Comparison of ENCODE assay signal across 25 mouse cellular contexts in the genomic region with DNA sequence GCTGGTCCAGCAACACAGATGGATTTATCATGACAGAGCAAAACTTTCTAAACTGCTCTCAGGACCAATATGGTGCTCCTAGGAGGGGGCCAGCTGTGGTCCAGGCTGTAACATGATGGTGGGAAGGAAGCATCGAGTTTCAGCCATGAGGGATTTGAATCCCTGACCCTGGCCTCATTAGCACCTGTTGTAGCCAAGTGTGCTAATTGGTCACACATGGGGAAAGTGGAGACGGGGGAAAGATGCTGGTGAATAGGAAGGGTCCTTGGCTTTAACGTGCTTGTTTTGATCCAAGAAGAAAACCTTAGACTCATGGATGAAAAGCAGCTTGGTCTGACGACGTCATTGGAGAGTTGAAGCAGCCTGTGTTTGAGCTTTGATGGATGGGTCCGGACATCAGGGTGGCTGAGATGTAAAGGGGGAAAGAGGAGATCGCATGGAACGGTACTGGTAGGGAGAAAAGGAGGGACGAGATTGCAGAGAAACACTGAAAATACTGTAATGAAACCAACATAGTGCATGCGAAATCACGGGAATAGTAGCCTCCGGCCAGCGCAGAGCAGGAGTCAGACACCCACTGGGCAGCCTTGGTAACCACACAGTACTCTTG.
A peak's percentile ranks its signal among the peaks of the same experiment; 100 is the strongest.
DNase-seq lines count a peak whose midpoint lies in the region; ATAC-seq lines count a peak whose summit lies in the region.
"Had no signal": no experiment of that assay in that cellular context is flagged by ENCODE, and none has a peak within 500 bp of the region (broad histone marks: within the 10 kb centered on the region; RNA-seq: fewer than 3 reads in every experiment).

No protein-coding gene starts in this region.

- no peak for ATAC-seq in forebrain, embryonic 11.5 days (replicated peaks; ENCODE audit: low FRiP score)
- no peak for ATAC-seq in forebrain, embryonic 16.5 days
- peak; percentile 60; the same call in 1 of the 2 replicates for ATAC-seq in embryonic facial prominence, embryonic 15.5 days (ENCODE audit: insufficient number of reproducible peaks, low FRiP score, low TSS enrichment, low read depth)
- peak; percentile 44; the same call in 1 of the 2 replicates for ATAC-seq in limb, embryonic 13.5 days (ENCODE audit: low FRiP score, low read depth)
- ATAC-seq: forebrain, postnatal 0 days; liver, embryonic 12.5 days; midbrain, embryonic 16.5 days had no signal

- 69% methylated on average over 13 of the region's 13 CpGs for WGBS in forebrain, embryonic 11.5 days
- 47% methylated on average over 13 of the region's 13 CpGs for WGBS in forebrain, embryonic 16.5 days
- 51% methylated on average over 13 of the region's 13 CpGs for WGBS in embryonic facial prominence, embryonic 15.5 days
- WGBS in limb, embryonic 13.5 days: 43% methylated on average over 13 of the region's 13 CpGs

- no peak overlapping the region for H3K4me2 ChIP-seq in forebrain, embryonic 11.5 days (ENCODE audit: low read depth, low read length, severe bottlenecking)
- H3K4me2 ChIP-seq in forebrain, embryonic 16.5 days (ENCODE audit: low read length): no peak overlapping the region
- H3K4me2 ChIP-seq in embryonic facial prominence, embryonic 15.5 days (replicated peaks): no peak overlapping the region
- H3K4me2 ChIP-seq in limb, embryonic 13.5 days (replicated peaks): no peak overlapping the region
- H3K4me2 ChIP-seq: liver, embryonic 12.5 days; lung, embryonic 14.5 days; neural tube, embryonic 13.5 days; stomach, embryonic 15.5 days had no signal

- DNase-seq in forebrain, embryonic 11.5 days (ENCODE audit: low spot score): peak; percentile 53
- peak; percentile 66 for DNase-seq in embryo, embryonic 10.5 days (ENCODE audit: low spot score)
- no peak for DNase-seq in layer of hippocampus, adult 8-10 months (ENCODE audit: low spot score in 2 of 2)
- DNase-seq in right cerebral cortex, postnatal 10 days (ENCODE audit: low spot score in 2 of 2): no peak
- DNase-seq: adrenal gland, postnatal 14 days; cerebellum, adult 8-10 months; forebrain, postnatal 0 days; gastrocnemius, postnatal 36 days; heart, postnatal 4 days; kidney, adult 11 months; kidney, postnatal 4 days; lung, embryonic 14.5 days; lung, postnatal 36 days; retina, postnatal 1 day; right cerebral cortex, postnatal 4 days; thymus, postnatal 36 days had no signal

- no peaks in the 10 kb centered on the region for H3K9me3 ChIP-seq in forebrain, embryonic 11.5 days (ENCODE audit: control insufficient read depth, low read length)
- 0 out of 2 replicates have a peak, but pooled peaks cover 2% of the 10 kb centered on the region for H3K9me3 ChIP-seq in forebrain, embryonic 16.5 days (ENCODE audit: control insufficient read depth, low read length)
- no peaks in the 10 kb centered on the region for H3K9me3 ChIP-seq in embryonic facial prominence, embryonic 15.5 days (replicated peaks)
- H3K9me3 ChIP-seq in limb, embryonic 13.5 days: no peaks in the 10 kb centered on the region
- H3K9me3 ChIP-seq: neural tube, embryonic 13.5 days; stomach, embryonic 15.5 days had no signal

- no peaks in the 10 kb centered on the region for H3K36me3 ChIP-seq in forebrain, embryonic 11.5 days (ENCODE audit: control insufficient read depth, insufficient read depth, low read length)
- no peaks in the 10 kb centered on the region for H3K36me3 ChIP-seq in forebrain, embryonic 16.5 days (ENCODE audit: control insufficient read depth, insufficient read depth)
- H3K36me3 ChIP-seq in embryonic facial prominence, embryonic 15.5 days: no peaks in the 10 kb centered on the region
- no peaks in the 10 kb centered on the region for H3K36me3 ChIP-seq in limb, embryonic 13.5 days
- H3K36me3 ChIP-seq: liver, embryonic 12.5 days; neural tube, embryonic 13.5 days; stomach, embryonic 15.5 days had no signal

- no peaks in the 10 kb centered on the region; the same call in 1 of the 2 replicates for H3K4me1 ChIP-seq in forebrain, embryonic 11.5 days (replicated peaks; ENCODE audit: control insufficient read depth, insufficient read depth, low read length)
- no peaks in the 10 kb centered on the region for H3K4me1 ChIP-seq in forebrain, embryonic 16.5 days (replicated peaks; ENCODE audit: control insufficient read depth, insufficient read depth, low read length)
- H3K4me1 ChIP-seq in embryonic facial prominence, embryonic 15.5 days: no peaks in the 10 kb centered on the region
- peaks cover 6% of the 10 kb centered on the region; the same call in 1 of the 2 replicates for H3K4me1 ChIP-seq in limb, embryonic 13.5 days
- H3K4me1 ChIP-seq: liver, embryonic 12.5 days; neural tube, embryonic 13.5 days; stomach, embryonic 15.5 days had no signal

- no peak overlapping the region for H3K4me3 ChIP-seq in forebrain, embryonic 11.5 days (ENCODE audit: low read depth, low read length)
- no peak overlapping the region for H3K4me3 ChIP-seq in forebrain, embryonic 16.5 days (replicated peaks; ENCODE audit: low read length)
- no peak overlapping the region for H3K4me3 ChIP-seq in embryonic facial prominence, embryonic 15.5 days (replicated peaks)
- no peak overlapping the region for H3K4me3 ChIP-seq in limb, embryonic 13.5 days
- H3K4me3 ChIP-seq: left cerebral cortex, adult 2 months; liver, embryonic 12.5 days; myocyte; neural tube, embryonic 13.5 days; stomach, embryonic 15.5 days had no signal

- no peak overlapping the region for H3K9ac ChIP-seq in forebrain, embryonic 11.5 days (ENCODE audit: low read length)
- H3K9ac ChIP-seq in forebrain, embryonic 16.5 days (replicated peaks; ENCODE audit: low read depth, low read length): no peak overlapping the region
- no peak overlapping the region for H3K9ac ChIP-seq in embryonic facial prominence, embryonic 15.5 days
- no peak overlapping the region for H3K9ac ChIP-seq in limb, embryonic 13.5 days
- H3K9ac ChIP-seq: forebrain, postnatal 0 days; liver, embryonic 12.5 days; lung, embryonic 14.5 days; neural tube, embryonic 13.5 days; stomach, embryonic 15.5 days had no signal

- H3K27me3 ChIP-seq in forebrain, embryonic 11.5 days (ENCODE audit: control insufficient read depth, insufficient read depth, low read length): no peaks in the 10 kb centered on the region
- no peaks in the 10 kb centered on the region for H3K27me3 ChIP-seq in forebrain, embryonic 16.5 days (replicated peaks; ENCODE audit: control insufficient read depth, insufficient read depth, low read length)
- H3K27me3 ChIP-seq in embryonic facial prominence, embryonic 15.5 days: no peaks in the 10 kb centered on the region
- H3K27me3 ChIP-seq in limb, embryonic 13.5 days: no peaks in the 10 kb centered on the region
- H3K27me3 ChIP-seq: liver, embryonic 12.5 days; neural tube, embryonic 13.5 days; stomach, embryonic 15.5 days had no signal

- H3K27ac ChIP-seq in forebrain, embryonic 11.5 days (ENCODE audit: low read depth, low read length): no peak overlapping the region
- H3K27ac ChIP-seq in forebrain, embryonic 16.5 days (ENCODE audit: low read length): no peak overlapping the region
- H3K27ac ChIP-seq in embryonic facial prominence, embryonic 15.5 days (replicated peaks): no peak overlapping the region
- H3K27ac ChIP-seq in limb, embryonic 13.5 days: no peak overlapping the region
- H3K27ac ChIP-seq: left cerebral cortex, adult 2 months; liver, embryonic 12.5 days; neural tube, embryonic 13.5 days; stomach, embryonic 15.5 days had no signal

Comparison
In these comparisons a context has a peak if more than half of its experiments do, and no peak if none do; other contexts are left out.
1. ATAC-seq: peak in embryonic facial prominence, embryonic 15.5 days (single experiment) and limb, embryonic 13.5 days (single experiment); none in forebrain, embryonic 11.5 days (single experiment) and forebrain, embryonic 16.5 days (single experiment).
2. DNase-seq: peak in forebrain, embryonic 11.5 days (single experiment) and embryo, embryonic 10.5 days (single experiment); none in layer of hippocampus, adult 8-10 months (0 of 2) and right cerebral cortex, postnatal 10 days (0 of 2).